Mouse (Mus musculus): ENCODE results near the gene Tbx19. TPM values are rescaled to one million over a fixed set of nuclear protein-coding genes. Genes with fewer than 3 reads are reported as not detected.

Tbx19 gene
- polyA plus RNA-seq, 1 experiment from 2014 or later, result not detected

DNA sequence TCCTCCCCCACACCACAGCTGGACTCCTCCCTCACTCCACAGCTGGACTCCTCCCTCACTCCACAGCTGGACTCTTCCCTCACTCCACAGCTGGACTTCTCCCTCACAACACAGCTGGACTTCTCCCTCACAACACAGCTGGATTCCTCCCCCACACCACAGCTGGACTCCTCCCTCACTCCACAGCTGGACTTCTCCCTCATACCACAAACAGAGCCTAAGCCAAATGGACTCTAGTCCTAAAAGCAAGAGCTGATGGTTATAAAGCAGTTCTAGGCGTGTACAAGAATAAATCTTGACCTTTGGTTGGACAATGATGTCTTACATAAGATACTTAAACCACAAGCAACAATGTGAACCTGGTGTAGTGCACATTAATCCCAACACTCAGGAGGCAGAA, 38.4 kb upstream of the Tbx19 start:
- H3K9me3 ChIP-seq (ENCODE audit: control insufficient read depth, low read length), result no peaks in the 10 kb centered on the region
- H3K4me3 ChIP-seq (ENCODE audit: low read depth, low read length), result no peak overlapping the region
- H3K27me3 ChIP-seq (ENCODE audit: control insufficient read depth, insufficient read depth, low read length), result no peaks in the 10 kb centered on the region
- WGBS, result 58% methylated on average over 1 of the region's 1 CpGs
- no peaks in the 10 kb centered on the region for H3K36me3 ChIP-seq (ENCODE audit: control insufficient read depth, insufficient read depth, low read length)
- ATAC-seq (ENCODE audit: low FRiP score, low TSS enrichment), result no peak
- H3K4me1 ChIP-seq (replicated peaks; ENCODE audit: control insufficient read depth, insufficient read depth), result peaks cover 2% of the 10 kb centered on the region; the same call in 1 of the 2 replicates
- TF ChIP-seq EP300 (optimal IDR thresholded peaks at IDR 0.05) (no peak), CTCF (IDR thresholded peaks at IDR 0.05; ENCODE audit: low read depth) (no peak)
- H3K4me2 ChIP-seq (replicated peaks; ENCODE audit: low read depth), result no peak overlapping the region
- H3K9ac ChIP-seq (ENCODE audit: low read length), result no peak overlapping the region
- H3K27ac ChIP-seq (replicated peaks), result no peak overlapping the region
- no peak for DNase-seq (ENCODE audit: low spot score)

DNA sequence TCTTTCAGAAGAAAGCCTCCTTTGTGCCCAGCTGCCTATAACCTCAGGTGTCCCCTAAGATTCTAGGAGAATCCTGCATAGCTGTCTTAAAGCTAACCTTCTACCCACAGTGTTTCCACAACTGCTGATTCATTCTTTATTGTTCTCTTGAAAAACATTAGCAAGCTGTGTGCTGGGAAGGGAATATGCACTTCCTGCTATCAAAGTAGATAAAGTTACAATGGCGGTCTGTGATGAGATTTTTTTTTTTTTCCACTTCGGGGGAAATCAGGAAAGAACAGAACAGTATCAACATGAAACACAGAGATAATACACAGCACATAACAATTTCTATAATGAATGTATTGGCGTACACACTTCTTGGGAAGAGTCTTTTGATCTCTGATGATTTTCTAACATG, 37.3 kb upstream of the Tbx19 start:
- ATAC-seq (ENCODE audit: low FRiP score, low TSS enrichment), result no peak
- Histone ChIP-seq H3K9me3 (ENCODE audit: control insufficient read depth, low read length) (no peaks in the 10 kb centered on the region), H3K36me3 (ENCODE audit: control insufficient read depth, insufficient read depth, low read length) (no peaks in the 10 kb centered on the region), H3K27me3 (ENCODE audit: control insufficient read depth, insufficient read depth, low read length) (no peaks in the 10 kb centered on the region), H3K4me3 (ENCODE audit: low read depth, low read length) (no peak overlapping the region), H3K9ac (ENCODE audit: low read length) (no peak overlapping the region), H3K27ac (replicated peaks) (peak overlapping the region; percentile 53; the same call in 1 of the 2 replicates), H3K4me1 (replicated peaks; ENCODE audit: control insufficient read depth, insufficient read depth) (peaks cover 2% of the 10 kb centered on the region; the same call in 1 of the 2 replicates), H3K4me2 (replicated peaks; ENCODE audit: low read depth) (no peak overlapping the region)
- TF ChIP-seq EP300 (optimal IDR thresholded peaks at IDR 0.05), result no peak
- no peak for TF ChIP-seq CTCF (IDR thresholded peaks at IDR 0.05; ENCODE audit: low read depth)
- 45% methylated on average over 3 of the region's 3 CpGs for WGBS
- DNase-seq (ENCODE audit: low spot score), result no peak

DNA sequence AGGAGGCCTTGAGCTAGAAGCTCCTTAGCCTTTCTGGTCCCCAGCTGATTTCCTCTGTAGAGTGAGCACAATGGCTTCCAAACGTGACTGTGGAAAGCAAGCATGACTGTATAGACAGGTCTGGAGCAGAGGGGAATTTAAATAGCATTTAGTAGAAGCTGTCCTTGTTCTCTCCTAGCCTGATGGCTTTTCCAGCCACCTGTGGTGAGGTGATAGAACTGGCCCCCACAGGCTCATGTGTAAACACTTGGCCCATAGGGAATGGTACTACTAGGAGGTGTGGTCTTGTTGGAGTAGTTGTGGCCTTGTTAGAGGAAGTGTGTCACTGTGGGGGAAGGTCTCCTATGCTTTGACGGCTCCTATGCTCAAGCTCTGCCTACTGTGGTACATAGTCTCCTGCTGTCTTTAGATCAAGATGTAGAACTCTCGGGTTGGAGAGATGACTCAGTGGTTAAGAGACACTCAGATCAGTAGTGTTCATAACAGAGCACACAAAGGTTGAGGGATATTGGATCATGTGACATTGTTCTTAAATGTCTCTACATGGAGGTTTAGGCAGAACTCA, 34.9 kb upstream of the Tbx19 start:
- no peak overlapping the region for H3K9ac ChIP-seq (ENCODE audit: low read length)
- H3K4me2 ChIP-seq (replicated peaks; ENCODE audit: low read depth), result no peak overlapping the region
- no peaks in the 10 kb centered on the region for H3K27me3 ChIP-seq (ENCODE audit: control insufficient read depth, insufficient read depth, low read length)
- H3K4me1 ChIP-seq (replicated peaks; ENCODE audit: control insufficient read depth, insufficient read depth), result peaks cover 2% of the 10 kb centered on the region; the same call in 1 of the 2 replicates
- H3K9me3 ChIP-seq (ENCODE audit: control insufficient read depth, low read length), result no peaks in the 10 kb centered on the region
- H3K36me3 ChIP-seq (ENCODE audit: control insufficient read depth, insufficient read depth, low read length), result no peaks in the 10 kb centered on the region
- peak overlapping the region; percentile 94 for H3K27ac ChIP-seq (replicated peaks)
- 57% methylated on average over 3 of the region's 3 CpGs for WGBS
- TF ChIP-seq CTCF (IDR thresholded peaks at IDR 0.05; ENCODE audit: low read depth) (no peak), EP300 (optimal IDR thresholded peaks at IDR 0.05) (no peak)
- DNase-seq (ENCODE audit: low spot score) (no peak), ATAC-seq (ENCODE audit: low FRiP score, low TSS enrichment) (peak; percentile 7; the same call in 1 of the 2 replicates)
- H3K4me3 ChIP-seq (ENCODE audit: low read depth, low read length), result no peak overlapping the region

DNA sequence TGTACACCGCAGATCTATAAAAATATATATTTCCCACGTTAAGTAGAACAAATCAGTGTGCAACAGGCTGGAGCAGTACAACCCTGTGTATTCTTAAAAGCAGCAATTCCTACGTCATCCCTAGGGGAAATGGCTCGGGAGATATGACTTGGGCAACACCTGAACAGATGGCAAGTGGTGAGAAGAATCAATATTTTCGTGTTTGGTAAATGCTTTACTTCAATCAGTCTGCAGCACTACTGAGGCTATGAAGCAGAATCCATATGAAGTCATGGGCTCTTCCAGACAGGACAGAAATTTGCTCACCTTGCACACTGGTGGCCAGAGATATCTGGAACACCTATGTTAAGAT, 34.1 kb upstream of the Tbx19 start:
- 7% methylated on average over 5 of the region's 5 CpGs for WGBS
- H3K9me3 ChIP-seq (ENCODE audit: control insufficient read depth, low read length), result no peaks in the 10 kb centered on the region
- TF ChIP-seq EP300 (optimal IDR thresholded peaks at IDR 0.05) (no peak), CTCF (IDR thresholded peaks at IDR 0.05; ENCODE audit: low read depth) (no peak)
- peak overlapping the region; percentile 86 for H3K9ac ChIP-seq (ENCODE audit: low read length)
- peak overlapping the region; percentile 86 for H3K4me2 ChIP-seq (replicated peaks; ENCODE audit: low read depth)
- ATAC-seq (ENCODE audit: low FRiP score, low TSS enrichment), result peak; percentile 32; the same call in 1 of the 2 replicates
- peaks cover 2% of the 10 kb centered on the region; the same call in 1 of the 2 replicates for H3K4me1 ChIP-seq (replicated peaks; ENCODE audit: control insufficient read depth, insufficient read depth)
- H3K4me3 ChIP-seq (ENCODE audit: low read depth, low read length), result peak overlapping the region; percentile 84
- DNase-seq (ENCODE audit: low spot score), result no peak
- H3K27me3 ChIP-seq (ENCODE audit: control insufficient read depth, insufficient read depth, low read length), result no peaks in the 10 kb centered on the region
- H3K27ac ChIP-seq (replicated peaks), result peak overlapping the region; percentile 94
- H3K36me3 ChIP-seq (ENCODE audit: control insufficient read depth, insufficient read depth, low read length), result no peaks in the 10 kb centered on the region

DNA sequence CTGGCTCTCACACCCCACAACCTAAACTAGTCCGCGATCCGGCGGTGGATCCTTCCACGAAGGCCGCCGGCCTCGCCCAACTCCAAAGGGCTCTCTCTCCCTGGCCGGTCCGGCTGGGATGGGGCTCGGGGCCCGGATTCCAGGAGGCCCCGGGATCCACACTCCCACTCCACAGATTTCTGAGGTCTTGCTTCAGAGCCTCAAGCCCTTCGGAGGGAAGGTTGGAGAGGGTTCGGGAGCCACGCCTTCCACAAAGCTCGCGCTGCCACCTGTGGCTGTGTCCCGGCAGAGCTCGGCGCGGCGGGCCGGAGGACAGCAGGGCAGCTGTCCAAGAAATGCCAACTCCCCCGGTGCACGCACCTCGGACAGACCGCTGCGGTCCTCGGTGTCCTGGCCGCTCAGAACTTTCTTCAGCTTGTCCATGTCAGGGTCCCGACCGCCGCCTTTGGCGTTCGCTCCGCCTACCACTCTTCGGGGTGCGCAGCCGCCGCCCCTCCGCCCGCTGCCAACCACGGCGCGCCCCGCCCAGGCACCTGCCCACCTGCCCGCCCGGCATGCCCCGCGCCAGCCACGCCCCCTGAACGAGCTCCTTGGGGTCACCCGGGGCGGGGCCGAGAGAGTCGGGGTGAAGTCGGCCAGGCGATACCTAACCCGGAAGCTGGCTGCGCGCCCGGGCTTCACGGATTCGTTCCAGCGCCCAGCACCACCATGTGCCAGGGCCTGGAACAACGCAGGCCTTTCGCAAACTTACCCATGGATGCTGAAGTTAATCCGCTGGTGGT, 33.5 kb upstream of the Tbx19 start, which contains the start of gene Sft2d2:
Sft2d2 (minus strand) TSS at position 559 of the 782 bp plus-strand sequence.
- H3K4me1 ChIP-seq (replicated peaks; ENCODE audit: control insufficient read depth, insufficient read depth), result peaks cover 2% of the 10 kb centered on the region; the same call in 1 of the 2 replicates
- H3K9ac ChIP-seq (ENCODE audit: low read length), result peak within 1 kb of the TSS; percentile 86
- H3K27ac ChIP-seq (replicated peaks), result peak within 1 kb of the TSS; percentile 94
- no peaks in the 10 kb centered on the region for H3K27me3 ChIP-seq (ENCODE audit: control insufficient read depth, insufficient read depth, low read length)
- under 1% methylated on average over 60 of the region's 69 CpGs for WGBS
- H3K9me3 ChIP-seq (ENCODE audit: control insufficient read depth, low read length), result no peaks in the 10 kb centered on the region
- peak within 1 kb of the TSS; percentile 86 for H3K4me2 ChIP-seq (replicated peaks; ENCODE audit: low read depth)
- ATAC-seq (ENCODE audit: low FRiP score, low TSS enrichment), result peak; percentile 92
- no peaks in the 10 kb centered on the region for H3K36me3 ChIP-seq (ENCODE audit: control insufficient read depth, insufficient read depth, low read length)
- peak; percentile 100 for DNase-seq (ENCODE audit: low spot score)
- peak within 1 kb of the TSS; percentile 84 for H3K4me3 ChIP-seq (ENCODE audit: low read depth, low read length)
- TF ChIP-seq CTCF (IDR thresholded peaks at IDR 0.05; ENCODE audit: low read depth), result peak; percentile 56
- TF ChIP-seq EP300 (optimal IDR thresholded peaks at IDR 0.05), result no peak

DNA sequence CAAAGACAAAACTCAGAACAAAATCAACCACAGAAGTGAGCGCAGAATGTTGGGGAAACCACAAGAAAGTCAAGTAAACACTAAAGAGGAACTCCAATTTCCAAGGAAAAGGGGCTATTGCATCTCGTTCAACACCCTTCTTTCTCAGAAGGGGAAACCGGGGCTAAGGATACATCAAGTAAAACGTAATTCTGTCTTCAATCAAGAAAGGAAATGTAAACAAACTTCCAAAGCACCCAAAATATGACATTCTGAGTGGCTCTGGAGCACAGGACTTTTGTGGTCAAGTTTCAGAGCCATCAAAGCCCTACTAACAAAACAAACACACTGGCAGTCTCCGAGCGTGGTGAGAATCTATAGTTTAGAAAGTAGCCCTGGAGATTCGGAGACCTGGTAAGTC, 32.9 kb upstream of the Tbx19 start:
- ATAC-seq (ENCODE audit: low FRiP score, low TSS enrichment), result no peak
- H3K36me3 ChIP-seq (ENCODE audit: control insufficient read depth, insufficient read depth, low read length), result no peaks in the 10 kb centered on the region
- 6% methylated on average over 7 of the region's 7 CpGs for WGBS
- H3K4me1 ChIP-seq (replicated peaks; ENCODE audit: control insufficient read depth, insufficient read depth), result peaks cover 2% of the 10 kb centered on the region; the same call in 1 of the 2 replicates
- H3K4me2 ChIP-seq (replicated peaks; ENCODE audit: low read depth), result peak overlapping the region; percentile 86
- H3K9ac ChIP-seq (ENCODE audit: low read length), result peak overlapping the region; percentile 86
- H3K27me3 ChIP-seq (ENCODE audit: control insufficient read depth, insufficient read depth, low read length), result no peaks in the 10 kb centered on the region
- TF ChIP-seq EP300 (optimal IDR thresholded peaks at IDR 0.05), result no peak
- TF ChIP-seq CTCF (IDR thresholded peaks at IDR 0.05; ENCODE audit: low read depth), result no peak
- no peaks in the 10 kb centered on the region for H3K9me3 ChIP-seq (ENCODE audit: control insufficient read depth, low read length)
- peak overlapping the region; percentile 94 for H3K27ac ChIP-seq (replicated peaks)
- peak overlapping the region; percentile 84 for H3K4me3 ChIP-seq (ENCODE audit: low read depth, low read length)
- DNase-seq (ENCODE audit: low spot score), result no peak
